Mouse (Mus musculus) heart, embryonic 15.5 days (tissue): Measurements from ENCODE around the gene Flywch1. TPM values are rescaled to one million over a fixed set of nuclear protein-coding genes. Genes with fewer than 3 reads are reported as not detected.
A peak's percentile ranks its signal among the peaks of the same experiment; 100 is the strongest.

Source experiments
- ATAC-seq: fragments of 200-750 bp; cut with Nextera tagmentation; replicated peaks from 2 replicates; pipeline ENCODE4 v1.8.0; 2017; ENCODE audit warnings: low read depth, moderate TSS enrichment; ENCODE audit not compliant: insufficient number of reproducible peaks, insufficient read depth, low FRiP score
- H3K27ac ChIP-seq: fragments of 300-500 bp; sonication (generic); 2 replicates; pipeline ENCODE4 v1.5.1; 2015; ENCODE audit warnings: mild to moderate bottlenecking, inconsistent platforms
- H3K27me3 ChIP-seq: fragments of 300-500 bp; sonication (generic); 2 replicates; pipeline ENCODE4 v1.6.1; 2015; ENCODE audit warnings: inconsistent platforms
- H3K36me3 ChIP-seq: fragments of 300-500 bp; sonication (generic); 2 replicates; pipeline ENCODE4 v1.6.1; 2015; ENCODE audit warnings: mild to moderate bottlenecking, inconsistent platforms
- H3K4me1 ChIP-seq: fragments of 300-500 bp; sonication (generic); replicated peaks from 2 replicates; pipeline ENCODE4 v1.6.1; 2015; ENCODE audit warnings: inconsistent platforms
- H3K4me2 ChIP-seq: fragments of 300-500 bp; sonication (generic); 2 replicates; pipeline ENCODE4 v1.6.1; 2015; ENCODE audit warnings: inconsistent platforms, mild to moderate bottlenecking, moderate library complexity
- H3K4me3 ChIP-seq: fragments of 300-500 bp; sonication (generic); 2 replicates; pipeline ENCODE4 v1.5.1; 2015; ENCODE audit warnings: mild to moderate bottlenecking, inconsistent platforms
- H3K9ac ChIP-seq: fragments of 300-500 bp; sonication (generic); 2 replicates; pipeline ENCODE4 v1.6.1; 2015; ENCODE audit warnings: mild to moderate bottlenecking, inconsistent platforms
- H3K9me3 ChIP-seq: fragments of 300-500 bp; sonication (generic); replicated peaks from 2 replicates; pipeline ENCODE4 v1.6.1; 2016; ENCODE audit warnings: inconsistent platforms
- whole genome bisulfite sequencing: fragments of 180-500 bp; shearing (Covaris S2); methylation state at CpG from one replicate; pipeline ENCODE4 v1.1.7; 2015; ENCODE audit warnings: mixed read lengths; 5-methylcytosine and 5-hydroxymethylcytosine counted together
- polyA plus RNA-seq: library from polyadenylated mRNA; unstranded; fragments of >200 nt; fragmentation: Nextera tagmentation; extraction: Ambion mirVana; gene quantifications from 2 replicates; pipeline ENCODE4 v1.2.1, GENCODE M21; 2015

The Flywch1 gene
- polyA plus RNA-seq, 1 experiment from 2014 or later = 36.5 TPM

DNA sequence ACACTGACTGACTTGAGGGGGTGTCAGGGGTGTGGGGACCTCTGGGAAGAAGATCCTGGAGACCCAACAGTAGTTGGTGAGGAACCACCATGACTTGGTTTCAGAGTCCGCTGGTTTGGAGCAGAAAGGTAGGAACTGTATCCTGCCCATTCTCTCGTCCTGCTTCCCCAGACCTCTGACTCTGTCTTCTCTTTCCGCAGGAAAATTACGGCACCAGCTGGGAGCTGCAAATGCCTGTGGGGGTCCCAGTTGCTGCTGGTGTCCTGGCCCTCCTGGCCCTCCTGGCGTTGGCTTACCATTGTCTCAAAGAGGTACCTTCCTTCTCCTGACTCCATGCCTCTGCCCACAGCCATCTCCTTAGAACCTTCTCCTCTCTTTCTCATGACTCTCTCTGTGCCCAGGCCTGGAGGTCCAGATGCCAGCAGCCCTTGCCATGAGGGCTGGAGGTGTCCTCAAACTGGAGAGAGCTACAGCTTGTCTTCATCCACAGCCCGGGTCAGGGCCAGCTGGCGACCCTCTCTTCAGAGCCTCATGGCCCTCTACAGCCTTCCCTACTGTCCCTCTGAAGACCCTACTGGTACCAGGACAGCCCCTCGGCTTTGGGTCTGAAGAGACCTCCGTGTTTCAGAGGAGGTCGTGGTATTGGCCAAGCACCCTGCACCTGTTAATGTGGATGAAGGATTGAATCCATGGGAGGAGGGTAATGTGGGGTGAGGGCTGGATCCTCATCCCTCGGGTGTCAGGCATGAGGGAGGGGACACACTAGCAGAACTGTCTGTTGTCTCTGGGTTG lies 21.8 kb downstream of the Flywch1 start:
- no peaks in the 10 kb centered on the region for H3K9me3 ChIP-seq
- 77% methylated on average over 11 of the region's 11 CpGs for WGBS
- H3K27ac ChIP-seq = no peak overlapping the region
- H3K4me3 ChIP-seq = peak overlapping the region; percentile 31
- H3K36me3 ChIP-seq = peaks cover 33% of the 10 kb centered on the region
- ATAC-seq = no peak
- peaks cover 21% of the 10 kb centered on the region for H3K4me1 ChIP-seq
- peaks cover 37% of the 10 kb centered on the region for H3K27me3 ChIP-seq
- peak overlapping the region; percentile 48 for H3K4me2 ChIP-seq
- no peak overlapping the region for H3K9ac ChIP-seq

DNA sequence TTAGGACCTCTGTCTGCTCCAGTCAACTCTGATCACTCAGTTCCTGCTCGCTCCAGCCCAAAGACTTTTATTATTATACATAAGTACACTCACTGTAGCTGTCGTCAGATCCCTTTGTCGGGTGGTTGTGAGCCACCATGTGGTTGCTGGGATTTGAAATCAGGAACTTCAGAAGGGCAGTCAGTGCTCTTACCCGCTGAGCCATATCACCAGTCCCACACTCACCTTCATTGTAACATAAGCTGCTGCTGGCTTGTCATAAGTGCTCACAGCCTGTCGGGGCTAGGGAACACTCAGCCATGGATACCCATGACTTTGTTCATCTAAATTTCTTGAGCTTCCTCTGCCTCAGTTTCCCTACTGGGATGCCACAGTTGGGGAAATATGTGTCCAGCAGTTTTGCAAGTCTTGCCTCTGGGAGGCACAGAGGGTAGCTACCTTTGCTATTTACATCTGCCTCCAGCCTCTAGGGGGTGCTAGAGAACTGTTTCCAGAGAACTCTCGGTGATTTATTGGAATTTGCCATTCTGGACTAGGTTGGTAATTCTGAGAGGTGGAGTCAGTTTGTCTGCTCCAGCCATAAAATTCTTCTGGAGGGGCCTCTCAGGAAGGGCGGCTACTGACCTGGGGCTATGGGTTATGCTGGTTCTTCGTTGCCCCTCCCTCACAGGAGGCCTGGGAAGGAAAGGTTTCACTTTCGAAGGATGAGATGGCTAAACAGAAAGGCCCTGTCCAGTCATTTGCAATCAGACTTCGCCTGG lies 22.6 kb downstream of the Flywch1 start:
- no peaks in the 10 kb centered on the region for H3K9me3 ChIP-seq
- peak overlapping the region; percentile 31 for H3K4me3 ChIP-seq
- WGBS = 27% methylated on average over 10 of the region's 10 CpGs
- no peak for ATAC-seq
- H3K4me2 ChIP-seq = peak overlapping the region; percentile 48
- no peak overlapping the region for H3K27ac ChIP-seq
- H3K9ac ChIP-seq = no peak overlapping the region
- peaks cover 23% of the 10 kb centered on the region for H3K4me1 ChIP-seq
- H3K36me3 ChIP-seq = peaks cover 27% of the 10 kb centered on the region
- H3K27me3 ChIP-seq = peaks cover 45% of the 10 kb centered on the region

DNA sequence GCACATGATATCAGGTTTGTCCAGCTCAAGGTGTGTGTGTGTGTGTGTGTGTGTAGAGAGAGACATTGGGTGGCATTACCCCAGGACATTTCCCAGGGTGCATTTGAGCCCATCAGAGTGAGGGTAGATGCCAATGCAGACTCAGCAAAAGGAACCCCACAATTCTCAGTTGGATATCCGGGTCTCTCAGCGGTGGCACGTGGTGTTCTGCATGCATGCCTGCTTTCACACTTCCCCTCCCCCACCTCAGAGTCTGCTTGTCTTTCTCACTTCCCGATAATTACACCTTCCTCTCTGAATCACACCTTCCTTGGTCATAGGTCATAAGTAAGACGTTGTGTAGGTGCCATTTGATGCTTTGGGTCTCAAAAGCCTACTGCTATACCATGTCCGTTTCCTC lies 23.4 kb downstream of the Flywch1 start:
- no peak for ATAC-seq
- Histone ChIP-seq H3K27ac (no peak overlapping the region), H3K9me3 (no peaks in the 10 kb centered on the region), H3K4me3 (no peak overlapping the region), H3K9ac (no peak overlapping the region), H3K27me3 (peaks cover 52% of the 10 kb centered on the region), H3K36me3 (peaks cover 20% of the 10 kb centered on the region; the same call in 1 of the 2 replicates), H3K4me1 (peaks cover 23% of the 10 kb centered on the region), H3K4me2 (no peak overlapping the region)
- whole genome bisulfite sequencing = 18% methylated on average over 6 of the region's 6 CpGs

DNA sequence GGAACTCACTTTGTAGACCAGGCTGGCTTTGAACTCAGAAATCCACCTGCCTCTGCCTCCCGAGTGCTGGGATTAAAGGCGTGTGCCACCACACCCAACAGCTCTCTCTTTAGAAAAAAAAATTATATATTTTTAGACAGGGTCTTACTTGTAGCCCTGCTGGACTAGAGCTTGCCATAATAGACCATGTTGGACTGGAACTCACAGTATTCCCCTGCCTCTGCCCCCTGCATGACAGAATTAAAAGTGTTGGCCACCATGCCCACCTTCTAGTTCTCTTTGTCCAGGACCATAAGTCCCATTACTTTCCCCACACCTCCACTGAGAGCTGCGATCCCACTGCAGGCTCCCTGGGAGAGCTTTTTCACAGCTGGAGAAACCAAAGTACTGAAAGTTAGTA lies 23.9 kb downstream of the Flywch1 start:
- H3K4me2 ChIP-seq = no peak overlapping the region
- 75% methylated on average over 3 of the region's 3 CpGs for WGBS
- peaks cover 14% of the 10 kb centered on the region; the same call in 1 of the 2 replicates for H3K36me3 ChIP-seq
- no peaks in the 10 kb centered on the region for H3K9me3 ChIP-seq
- H3K9ac ChIP-seq = no peak overlapping the region
- no peak overlapping the region for H3K27ac ChIP-seq
- peaks cover 58% of the 10 kb centered on the region for H3K27me3 ChIP-seq
- H3K4me1 ChIP-seq = peaks cover 27% of the 10 kb centered on the region
- ATAC-seq = no peak
- H3K4me3 ChIP-seq = no peak overlapping the region

DNA sequence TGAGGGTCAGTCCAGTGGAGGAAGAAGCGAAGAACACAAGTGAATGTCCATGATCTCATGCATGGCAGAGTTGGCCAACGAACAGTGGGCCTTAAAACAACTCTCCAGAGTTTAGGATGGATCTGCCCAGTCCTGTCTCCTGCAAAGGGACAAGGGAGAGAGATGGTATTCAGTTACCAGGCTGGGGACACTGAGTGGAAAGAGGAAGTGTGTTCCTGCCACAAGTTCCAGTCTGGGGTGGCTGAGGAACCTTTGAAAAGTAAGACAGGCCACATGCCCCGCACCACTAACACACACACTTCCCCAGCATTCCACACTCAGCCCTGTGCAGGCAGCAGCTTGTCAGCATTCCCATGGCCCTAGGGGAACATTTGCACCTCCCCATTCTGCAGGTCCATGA lies 24.6 kb downstream of the Flywch1 start:
- Histone ChIP-seq H3K4me1 (peaks cover 34% of the 10 kb centered on the region), H3K4me3 (no peak overlapping the region), H3K9ac (no peak overlapping the region), H3K27ac (no peak overlapping the region), H3K36me3 (peaks cover 8% of the 10 kb centered on the region; the same call in 1 of the 2 replicates), H3K4me2 (no peak overlapping the region), H3K27me3 (peaks cover 65% of the 10 kb centered on the region), H3K9me3 (no peaks in the 10 kb centered on the region)
- 78% methylated on average over 3 of the region's 3 CpGs for WGBS
- ATAC-seq = no peak

DNA sequence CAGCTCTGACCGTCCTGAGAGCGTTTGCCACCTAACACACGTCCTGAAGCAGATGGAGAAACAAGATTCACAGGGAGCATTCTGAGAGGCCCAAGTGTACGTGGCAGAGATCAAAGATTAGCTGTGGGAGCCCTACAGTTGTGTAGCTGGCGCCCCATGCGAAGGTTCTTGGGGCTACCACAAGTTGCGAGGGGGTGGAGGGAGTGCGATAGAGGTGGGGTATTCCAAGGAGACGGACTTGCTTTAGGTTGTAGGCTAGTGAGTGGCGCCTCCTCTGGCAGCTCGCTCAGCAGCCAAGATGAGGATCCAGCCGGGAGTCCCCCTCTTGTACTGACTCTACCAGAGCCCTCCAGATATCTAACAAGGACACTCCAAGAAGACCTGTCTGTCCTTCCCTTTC lies 25.1 kb downstream of the Flywch1 start:
- peaks cover 35% of the 10 kb centered on the region for H3K4me1 ChIP-seq
- no peaks in the 10 kb centered on the region for H3K9me3 ChIP-seq
- WGBS = 6% methylated on average over 12 of the region's 12 CpGs
- ATAC-seq = no peak
- no peak overlapping the region for H3K27ac ChIP-seq
- H3K4me2 ChIP-seq = peak overlapping the region; percentile 56
- H3K27me3 ChIP-seq = peaks cover 70% of the 10 kb centered on the region
- peak overlapping the region; percentile 36; the same call in 1 of the 2 replicates for H3K4me3 ChIP-seq
- H3K36me3 ChIP-seq = 0 out of 2 replicates have a peak, but pooled peaks cover 3% of the 10 kb centered on the region
- no peak overlapping the region for H3K9ac ChIP-seq

DNA sequence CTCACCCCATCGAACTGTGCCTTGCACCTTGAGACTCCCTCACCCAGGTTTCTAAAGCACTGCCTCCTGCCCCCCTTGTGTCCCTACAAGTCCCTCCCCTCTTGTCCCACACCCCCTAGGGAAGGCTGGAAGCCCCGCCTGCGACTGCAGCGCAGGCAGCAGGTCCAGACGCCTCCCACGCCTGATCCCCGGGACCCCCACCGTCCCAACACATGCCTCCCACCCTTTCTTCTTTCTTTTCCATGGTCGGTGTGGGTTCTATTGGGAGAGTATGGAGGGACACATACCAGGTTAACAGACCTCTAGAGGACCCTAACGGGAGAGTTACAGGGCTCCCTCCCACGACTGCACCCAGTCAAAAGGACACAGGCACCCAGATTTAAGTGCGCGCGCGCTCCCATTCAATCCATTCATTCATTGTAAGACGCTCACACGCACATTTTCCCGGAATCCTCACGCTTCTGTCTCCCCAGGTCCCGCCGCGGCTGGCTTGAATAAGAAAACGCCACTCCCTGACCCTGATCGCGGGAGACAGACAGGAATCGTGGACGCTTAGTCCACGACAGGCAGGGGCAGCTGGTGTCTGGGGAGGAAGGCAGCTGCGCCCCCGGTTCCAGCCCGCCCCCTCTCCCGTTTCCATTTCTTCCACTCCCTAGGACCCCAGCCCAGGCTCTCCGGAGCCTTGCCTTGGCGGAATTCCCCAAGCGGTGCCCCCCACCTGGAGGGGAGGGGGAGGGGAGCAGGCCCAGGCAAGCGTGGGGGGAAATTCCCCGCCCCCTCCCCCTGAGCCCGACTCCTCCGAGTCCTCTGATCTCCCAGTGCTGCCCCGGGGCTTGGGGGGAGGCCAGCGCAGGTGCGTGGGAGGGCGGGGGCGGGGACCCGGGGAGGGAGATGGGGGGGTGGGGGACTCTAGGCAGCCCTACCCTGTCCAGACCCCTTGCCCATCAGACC lies 25.8 kb downstream of the Flywch1 start, which contains the start of gene Kremen2:
Kremen2 (minus strand) TSS at position 533 of the 951 bp plus-strand sequence.
- H3K36me3 ChIP-seq = no peaks in the 10 kb centered on the region
- H3K4me3 ChIP-seq = peak within 1 kb of the TSS; percentile 36
- WGBS = under 1% methylated on average over 37 of the region's 45 CpGs
- H3K4me1 ChIP-seq = peaks cover 38% of the 10 kb centered on the region
- peaks cover 77% of the 10 kb centered on the region for H3K27me3 ChIP-seq
- peak within 1 kb of the TSS; percentile 56 for H3K4me2 ChIP-seq
- peak within 1 kb of the TSS; percentile 15; the same call in 1 of the 2 replicates for H3K9ac ChIP-seq
- ATAC-seq = no peak
- H3K9me3 ChIP-seq = no peaks in the 10 kb centered on the region
- H3K27ac ChIP-seq = no peak within 1 kb of the TSS

DNA sequence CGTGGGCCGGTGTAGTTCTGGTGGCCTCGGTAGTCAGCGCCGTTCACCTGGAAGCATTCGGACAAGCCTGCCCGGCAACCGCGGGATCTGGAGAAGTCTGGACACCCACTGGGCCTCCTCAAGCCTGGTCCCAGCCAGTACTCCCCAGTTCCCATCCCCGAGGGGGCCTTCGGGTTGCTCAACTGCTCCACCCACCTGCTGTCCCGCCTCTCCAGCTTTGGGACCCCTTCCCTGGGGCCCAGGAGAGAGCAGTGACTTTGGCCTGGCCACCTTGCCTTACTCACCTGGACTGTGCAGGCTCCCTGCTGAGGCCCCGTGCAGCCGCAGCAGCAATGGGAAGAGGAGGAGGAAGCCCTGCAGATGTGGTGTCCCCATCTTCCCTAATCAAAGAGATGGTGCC lies 26.8 kb downstream of the Flywch1 start:
- H3K4me2 ChIP-seq = peak overlapping the region; percentile 56
- 3% methylated on average over 14 of the region's 14 CpGs for WGBS
- H3K27me3 ChIP-seq = peaks cover 79% of the 10 kb centered on the region
- peaks cover 46% of the 10 kb centered on the region for H3K4me1 ChIP-seq
- no peak overlapping the region for H3K27ac ChIP-seq
- H3K4me3 ChIP-seq = peak overlapping the region; percentile 36
- no peak for ATAC-seq
- no peaks in the 10 kb centered on the region for H3K9me3 ChIP-seq
- H3K9ac ChIP-seq = no peak overlapping the region
- no peaks in the 10 kb centered on the region for H3K36me3 ChIP-seq

DNA sequence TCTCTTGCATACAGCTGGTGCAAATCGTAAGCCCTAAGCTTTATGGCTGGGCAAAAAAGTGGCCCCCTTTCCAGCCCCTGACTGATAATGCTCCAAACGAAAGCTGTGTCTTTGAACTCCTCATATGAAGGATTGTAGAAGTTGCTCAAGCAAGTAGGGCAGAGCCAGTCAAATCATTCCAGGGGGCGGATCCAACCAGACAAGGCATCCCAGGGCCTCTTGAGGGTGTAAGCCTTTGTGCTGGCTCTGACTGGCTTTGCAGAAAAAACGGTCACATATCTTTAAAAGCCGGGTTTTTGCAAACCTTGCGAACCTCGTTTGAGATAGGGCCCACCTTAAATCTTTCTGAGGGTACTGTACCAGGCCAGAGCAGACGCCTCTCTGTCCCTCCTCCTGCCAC lies 27.3 kb downstream of the Flywch1 start:
- ATAC-seq = no peak
- H3K4me2 ChIP-seq = no peak overlapping the region
- peaks cover 49% of the 10 kb centered on the region for H3K4me1 ChIP-seq
- H3K9ac ChIP-seq = no peak overlapping the region
- H3K36me3 ChIP-seq = no peaks in the 10 kb centered on the region
- 28% methylated on average over 8 of the region's 8 CpGs for WGBS
- H3K9me3 ChIP-seq = no peaks in the 10 kb centered on the region
- no peak overlapping the region for H3K4me3 ChIP-seq
- H3K27me3 ChIP-seq = peaks cover 81% of the 10 kb centered on the region
- no peak overlapping the region for H3K27ac ChIP-seq

DNA sequence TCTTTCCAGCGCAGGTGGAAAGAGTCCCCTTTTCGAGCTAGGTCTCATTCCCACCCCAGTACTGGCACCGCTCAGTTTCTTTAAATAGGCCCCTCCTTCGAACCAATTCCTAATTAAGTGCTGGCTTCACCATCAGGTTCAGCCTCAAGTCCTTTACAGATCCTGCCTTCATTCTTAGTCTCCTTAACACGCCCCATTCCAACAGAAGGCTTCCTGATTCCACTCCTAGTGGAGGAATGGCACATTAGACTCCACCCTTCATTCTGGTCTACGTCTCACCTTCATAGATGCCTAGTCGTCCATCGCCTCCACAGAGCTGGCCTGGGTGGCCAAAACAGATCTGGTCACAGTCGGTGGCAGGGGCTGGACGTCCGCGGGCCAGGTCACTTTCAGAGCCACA lies 28.5 kb downstream of the Flywch1 start:
- Histone ChIP-seq H3K4me1 (peaks cover 59% of the 10 kb centered on the region), H3K36me3 (no peaks in the 10 kb centered on the region), H3K9me3 (no peaks in the 10 kb centered on the region), H3K27ac (no peak overlapping the region), H3K4me3 (peak overlapping the region; percentile 27; the same call in 1 of the 2 replicates), H3K9ac (no peak overlapping the region), H3K27me3 (peaks cover 81% of the 10 kb centered on the region), H3K4me2 (no peak overlapping the region; the same call in 1 of the 2 replicates)
- 56% methylated on average over 12 of the region's 12 CpGs for WGBS
- ATAC-seq = no peak
